Mouse (Mus musculus): ENCODE results near the gene Rorb. TPM values are rescaled to one million over a fixed set of nuclear protein-coding genes. Genes with fewer than 3 reads are reported as not detected.

Rorb gene
- polyA plus RNA-seq, 1 experiment from 2014 or later: 0.95 TPM

GRCm38 (mm10) chr19:19097149-19097548, 13.8 kb downstream of the Rorb start:
- no peak for ATAC-seq (ENCODE audit: low FRiP score, low read depth)
- H3K4me1 ChIP-seq: no peaks in the 10 kb centered on the region
- no peak overlapping the region for H3K4me3 ChIP-seq
- H3K4me2 ChIP-seq (replicated peaks): no peak overlapping the region
- H3K27ac ChIP-seq: no peak overlapping the region
- no peaks in the 10 kb centered on the region for H3K36me3 ChIP-seq
- H3K9ac ChIP-seq: no peak overlapping the region
- no peaks in the 10 kb centered on the region for H3K9me3 ChIP-seq
- no peaks in the 10 kb centered on the region for H3K27me3 ChIP-seq
- WGBS: 90% methylated on average over 6 of the region's 6 CpGs

GRCm38 (mm10) chr19:19089427-19089826, 21.6 kb downstream of the Rorb start:
- no peak for ATAC-seq (ENCODE audit: low FRiP score, low read depth)
- no peaks in the 10 kb centered on the region for H3K9me3 ChIP-seq
- H3K9ac ChIP-seq: no peak overlapping the region
- no peaks in the 10 kb centered on the region for H3K36me3 ChIP-seq
- no peaks in the 10 kb centered on the region for H3K27me3 ChIP-seq
- WGBS: 86% methylated on average over 7 of the region's 7 CpGs
- H3K4me1 ChIP-seq: no peaks in the 10 kb centered on the region
- H3K27ac ChIP-seq: no peak overlapping the region
- H3K4me3 ChIP-seq: no peak overlapping the region
- H3K4me2 ChIP-seq (replicated peaks): no peak overlapping the region

- Histone ChIP-seq H3K4me3 (no peak overlapping the region), H3K4me2 (replicated peaks) (no peak overlapping the region), H3K9me3 (no peaks in the 10 kb centered on the region), H3K27me3 (no peaks in the 10 kb centered on the region), H3K27ac (no peak overlapping the region), H3K4me1 (no peaks in the 10 kb centered on the region), H3K36me3 (no peaks in the 10 kb centered on the region), H3K9ac (no peak overlapping the region)
- WGBS: 70% methylated on average over 8 of the region's 8 CpGs
- no peak for ATAC-seq (ENCODE audit: low FRiP score, low read depth)
These were observed 33.1 kb downstream of the Rorb start for GRCm38 (mm10) chr19:19077880-19078279.

DNA sequence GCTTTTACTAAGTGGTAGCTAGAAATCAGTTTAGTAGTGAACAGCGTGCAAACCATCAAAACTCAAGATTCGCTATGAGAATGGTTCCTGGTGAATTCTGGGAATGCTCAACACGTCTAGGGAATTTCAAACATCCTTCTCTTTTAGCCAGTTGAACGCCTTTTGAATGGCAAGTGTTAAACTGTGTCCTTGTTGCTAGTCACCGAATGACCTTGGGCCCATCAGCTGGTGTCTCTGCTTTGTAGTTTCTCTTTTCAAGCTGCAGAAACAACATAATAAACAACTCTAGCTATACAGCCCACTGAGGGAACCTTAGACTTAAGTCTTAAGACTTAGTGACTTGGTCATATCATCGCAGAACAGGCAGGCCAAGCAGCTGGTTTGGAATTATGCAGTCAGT, 36.2 kb downstream of the Rorb start:
- no peak overlapping the region for H3K9ac ChIP-seq
- H3K27ac ChIP-seq: no peak overlapping the region
- H3K4me3 ChIP-seq: no peak overlapping the region
- no peaks in the 10 kb centered on the region for H3K27me3 ChIP-seq
- ATAC-seq (ENCODE audit: low FRiP score, low read depth): no peak
- no peaks in the 10 kb centered on the region for H3K4me1 ChIP-seq
- H3K4me2 ChIP-seq (replicated peaks): no peak overlapping the region
- no peaks in the 10 kb centered on the region for H3K9me3 ChIP-seq
- no peaks in the 10 kb centered on the region for H3K36me3 ChIP-seq
- 84% methylated on average over 6 of the region's 6 CpGs for WGBS

GRCm38 (mm10) chr19:19058710-19059398, 52.1 kb downstream of the Rorb start:
- ATAC-seq (ENCODE audit: low FRiP score, low read depth): no peak

GRCm38 (mm10) chr19:19058201-19058600, 52.8 kb downstream of the Rorb start:
- WGBS: 77% methylated on average over 8 of the region's 8 CpGs
- Histone ChIP-seq H3K9me3 (no peaks in the 10 kb centered on the region), H3K4me2 (replicated peaks) (no peak overlapping the region), H3K4me1 (no peaks in the 10 kb centered on the region), H3K27ac (no peak overlapping the region), H3K4me3 (no peak overlapping the region), H3K9ac (no peak overlapping the region), H3K27me3 (no peaks in the 10 kb centered on the region), H3K36me3 (no peaks in the 10 kb centered on the region)
- ATAC-seq (ENCODE audit: low FRiP score, low read depth): no peak

More at GRCm38 (mm10) chr19:19058710-19059398, 52.1 kb downstream of the Rorb start:
- H3K4me2 ChIP-seq (replicated peaks): no peak overlapping the region
- no peak overlapping the region for H3K27ac ChIP-seq
- no peaks in the 10 kb centered on the region for H3K4me1 ChIP-seq
- H3K9ac ChIP-seq: no peak overlapping the region
- H3K9me3 ChIP-seq: no peaks in the 10 kb centered on the region
- 36% methylated on average over 10 of the region's 10 CpGs for WGBS
- H3K27me3 ChIP-seq: no peaks in the 10 kb centered on the region
- no peaks in the 10 kb centered on the region for H3K36me3 ChIP-seq
- no peak overlapping the region for H3K4me3 ChIP-seq

- Histone ChIP-seq H3K9ac (no peak overlapping the region), H3K4me3 (no peak overlapping the region), H3K36me3 (no peaks in the 10 kb centered on the region), H3K27ac (no peak overlapping the region), H3K4me2 (replicated peaks) (no peak overlapping the region), H3K27me3 (no peaks in the 10 kb centered on the region; the same call in 1 of the 2 replicates), H3K4me1 (peaks cover 4% of the 10 kb centered on the region; the same call in 1 of the 2 replicates), H3K9me3 (no peaks in the 10 kb centered on the region)
- no peak for ATAC-seq (ENCODE audit: low FRiP score, low read depth)
- WGBS: 31% methylated on average over 2 of the region's 2 CpGs
These were observed 67.9 kb downstream of the Rorb start for GRCm38 (mm10) chr19:19043138-19043537.

DNA sequence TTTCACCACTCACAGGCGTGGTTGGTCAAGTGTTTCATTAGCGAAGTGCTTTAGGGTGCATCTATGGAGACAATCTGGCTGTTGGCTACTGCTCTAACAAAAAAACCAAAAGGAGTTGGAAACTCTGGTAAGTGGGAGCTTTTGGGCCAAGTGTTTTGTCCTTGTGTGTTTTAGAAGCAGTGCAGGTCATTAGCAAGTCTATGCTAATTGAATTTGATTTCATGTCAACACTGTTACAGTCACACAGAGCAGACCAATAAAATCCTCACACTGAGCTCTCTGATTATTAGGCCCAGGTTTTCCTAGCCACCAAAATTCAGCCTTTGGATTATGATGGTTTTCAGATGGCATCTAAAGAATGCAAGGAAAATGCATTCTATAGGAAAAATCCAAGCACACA, 70.2 kb downstream of the Rorb start:
- H3K4me2 ChIP-seq (replicated peaks): no peak overlapping the region
- no peaks in the 10 kb centered on the region for H3K36me3 ChIP-seq
- H3K9ac ChIP-seq: no peak overlapping the region
- no peaks in the 10 kb centered on the region; the same call in 1 of the 2 replicates for H3K27me3 ChIP-seq
- no peak overlapping the region for H3K4me3 ChIP-seq
- no peaks in the 10 kb centered on the region for H3K9me3 ChIP-seq
- WGBS: 27% methylated on average over 2 of the region's 2 CpGs
- no peak for ATAC-seq (ENCODE audit: low FRiP score, low read depth)
- H3K27ac ChIP-seq: no peak overlapping the region
- H3K4me1 ChIP-seq: peaks cover 4% of the 10 kb centered on the region; the same call in 1 of the 2 replicates

GRCm38 (mm10) chr19:19034482-19035315, 76.3 kb downstream of the Rorb start:
- WGBS: 81% methylated on average over 5 of the region's 5 CpGs
- no peaks in the 10 kb centered on the region for H3K9me3 ChIP-seq
- no peak for ATAC-seq (ENCODE audit: low FRiP score, low read depth)
- H3K4me2 ChIP-seq (replicated peaks): no peak overlapping the region
- H3K4me3 ChIP-seq: no peak overlapping the region
- no peaks in the 10 kb centered on the region for H3K4me1 ChIP-seq
- H3K27me3 ChIP-seq: no peaks in the 10 kb centered on the region
- H3K9ac ChIP-seq: no peak overlapping the region
- no peaks in the 10 kb centered on the region for H3K36me3 ChIP-seq
- H3K27ac ChIP-seq: no peak overlapping the region

DNA sequence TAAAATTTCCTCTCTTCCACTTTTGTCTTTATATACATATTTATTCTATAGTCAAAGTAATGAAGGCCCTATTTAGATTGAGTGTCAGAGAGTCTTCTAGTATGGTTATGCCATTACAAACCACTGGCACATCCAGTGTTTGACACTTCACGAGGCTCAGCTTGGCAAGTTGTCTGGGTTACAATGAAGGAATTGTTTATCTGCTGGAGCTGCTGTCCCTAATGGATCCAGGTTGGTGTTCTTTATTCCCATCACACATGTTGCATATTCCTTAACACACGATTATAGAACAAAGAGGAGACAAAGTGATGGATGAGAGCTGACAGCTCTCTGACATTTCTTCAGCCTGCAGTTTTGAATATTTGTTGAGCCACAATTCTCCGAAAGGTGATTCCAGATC, 77.0 kb downstream of the Rorb start:
- Histone ChIP-seq H3K4me2 (replicated peaks) (no peak overlapping the region), H3K27me3 (no peaks in the 10 kb centered on the region), H3K36me3 (no peaks in the 10 kb centered on the region), H3K27ac (no peak overlapping the region), H3K4me3 (no peak overlapping the region), H3K9ac (no peak overlapping the region), H3K4me1 (no peaks in the 10 kb centered on the region), H3K9me3 (no peaks in the 10 kb centered on the region)
- WGBS: 81% methylated on average over 3 of the region's 3 CpGs
- no peak for ATAC-seq (ENCODE audit: low FRiP score, low read depth)

DNA sequence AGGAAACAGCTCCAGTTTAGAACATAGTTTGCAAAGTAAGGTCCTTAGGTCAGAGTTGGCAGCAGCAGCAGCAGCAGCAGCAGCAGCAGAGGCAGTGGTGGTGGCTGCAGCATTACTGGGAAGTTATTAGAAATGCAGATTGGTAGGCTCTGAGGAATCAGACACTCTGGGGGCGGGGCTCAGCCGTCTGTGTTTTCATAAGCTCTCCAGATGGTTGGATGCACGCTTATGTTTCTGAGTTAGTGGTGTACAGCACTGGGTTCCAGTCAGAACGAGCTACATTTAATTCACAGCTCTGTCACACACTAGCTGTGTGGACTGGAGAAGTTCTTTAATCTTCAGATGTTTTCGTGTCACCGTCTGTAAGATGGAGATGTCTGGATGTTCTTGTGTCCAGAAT, 105.9 kb downstream of the Rorb start:
- Histone ChIP-seq H3K4me2 (replicated peaks) (no peak overlapping the region), H3K4me3 (no peak overlapping the region), H3K4me1 (peaks cover 6% of the 10 kb centered on the region; the same call in 1 of the 2 replicates), H3K9ac (no peak overlapping the region), H3K27ac (no peak overlapping the region), H3K36me3 (no peaks in the 10 kb centered on the region), H3K27me3 (no peaks in the 10 kb centered on the region), H3K9me3 (no peaks in the 10 kb centered on the region)
- WGBS: 40% methylated on average over 6 of the region's 6 CpGs
- ATAC-seq (ENCODE audit: low FRiP score, low read depth): peak; percentile 19; the same call in 1 of the 2 replicates

GRCm38 (mm10) chr19:19004023-19004656, 106.9 kb downstream of the Rorb start:
- no peak overlapping the region for H3K4me2 ChIP-seq (replicated peaks)
- no peak for ATAC-seq (ENCODE audit: low FRiP score, low read depth)
- no peaks in the 10 kb centered on the region for H3K27me3 ChIP-seq
- no peak overlapping the region for H3K9ac ChIP-seq
- H3K4me3 ChIP-seq: no peak overlapping the region
- H3K9me3 ChIP-seq: no peaks in the 10 kb centered on the region
- H3K27ac ChIP-seq: no peak overlapping the region
- peaks cover 6% of the 10 kb centered on the region; the same call in 1 of the 2 replicates for H3K4me1 ChIP-seq
- no peaks in the 10 kb centered on the region for H3K36me3 ChIP-seq
- 32% methylated on average over 7 of the region's 11 CpGs for WGBS
